Mouse (Mus musculus): ENCODE measurements around the gene Sned1.
"Not testable (repeated sequence)": the region's sequence is repeated elsewhere in the genome, so short reads cannot be mapped to it uniquely, and the experiment has no call there.

The Sned1 gene

DNA sequence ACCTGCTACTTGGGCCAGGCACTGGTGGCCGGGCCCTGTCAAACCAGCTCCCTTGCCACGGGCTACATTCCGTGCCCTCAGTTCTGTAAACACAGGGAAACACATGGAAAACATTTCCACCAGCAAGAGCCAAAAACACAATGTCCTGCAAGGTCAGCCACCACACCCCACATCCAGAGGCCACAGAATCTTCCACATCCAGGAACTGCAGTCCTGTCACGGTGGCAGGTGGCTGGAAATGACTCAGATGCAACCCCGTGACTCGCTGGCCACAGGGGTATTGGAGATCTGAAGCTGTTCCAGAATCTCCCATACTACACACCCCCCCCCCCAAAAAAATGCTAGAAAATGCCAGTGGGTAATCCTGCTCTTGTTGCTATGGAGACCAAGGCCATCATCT lies 6.4 kb upstream of the Sned1 start:
- no peak for DNase-seq (ENCODE audit: low spot score)

DNA sequence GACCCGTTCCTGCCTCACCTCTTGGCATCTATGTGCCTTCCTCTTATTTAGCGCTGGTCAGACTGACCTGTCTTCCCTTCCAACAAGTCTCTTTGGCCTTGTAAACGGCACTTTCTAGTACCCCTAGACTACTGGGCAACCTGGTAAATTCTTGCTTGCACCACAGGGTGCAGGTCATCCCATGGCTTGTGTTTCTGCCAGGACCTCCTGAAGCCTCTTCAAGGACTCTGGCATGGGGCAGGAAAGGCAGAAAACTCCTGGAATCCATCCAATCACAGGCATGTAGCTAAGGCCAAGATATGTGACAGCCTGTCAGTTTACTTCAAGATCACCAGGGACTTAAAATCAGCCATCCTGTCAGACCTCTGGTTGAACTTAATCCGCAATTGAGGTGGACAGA lies 6.0 kb upstream of the Sned1 start:
- DNase-seq (ENCODE audit: low spot score) = no peak

DNA sequence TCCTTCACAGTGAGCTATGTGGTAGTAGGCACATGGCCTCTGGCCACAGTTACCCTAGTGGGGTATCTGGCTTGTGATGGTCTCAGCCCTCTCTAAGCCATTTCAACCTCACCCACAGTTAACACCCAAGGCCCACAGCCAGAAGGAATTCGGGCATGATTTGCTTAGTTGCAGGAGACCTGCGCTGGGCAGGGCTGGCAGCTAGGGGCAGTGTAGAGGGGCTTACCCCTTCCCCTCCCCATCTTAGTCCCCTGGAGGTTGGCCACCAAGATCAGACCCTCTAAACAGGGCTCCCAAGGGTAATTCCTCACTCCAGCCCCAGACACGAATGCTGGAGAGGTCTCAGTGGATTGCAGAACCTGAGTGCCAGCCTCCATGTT lies 894 bp downstream of the Sned1 start:
- no peak for DNase-seq (ENCODE audit: low spot score)

DNA sequence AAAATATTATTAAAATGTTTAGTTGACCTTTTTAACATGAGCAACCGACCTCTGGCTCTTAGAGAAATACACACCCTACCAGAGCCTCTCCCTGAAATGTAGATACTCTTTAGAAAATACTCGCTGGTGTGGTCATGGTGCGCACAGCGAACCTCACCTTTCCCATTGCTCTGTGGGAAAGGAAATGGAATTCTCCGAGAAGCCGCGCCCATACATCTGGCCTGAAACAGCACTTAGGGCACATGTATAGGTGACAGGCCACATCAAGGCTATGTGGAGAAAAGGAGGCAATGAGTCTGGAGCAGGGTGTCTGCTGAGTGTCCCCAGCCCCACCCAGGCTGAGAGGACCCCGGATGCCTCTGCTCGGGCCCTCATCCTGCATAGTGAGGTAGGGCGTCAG lies 2.0 kb downstream of the Sned1 start:
- no peak for DNase-seq (ENCODE audit: low spot score)

DNA sequence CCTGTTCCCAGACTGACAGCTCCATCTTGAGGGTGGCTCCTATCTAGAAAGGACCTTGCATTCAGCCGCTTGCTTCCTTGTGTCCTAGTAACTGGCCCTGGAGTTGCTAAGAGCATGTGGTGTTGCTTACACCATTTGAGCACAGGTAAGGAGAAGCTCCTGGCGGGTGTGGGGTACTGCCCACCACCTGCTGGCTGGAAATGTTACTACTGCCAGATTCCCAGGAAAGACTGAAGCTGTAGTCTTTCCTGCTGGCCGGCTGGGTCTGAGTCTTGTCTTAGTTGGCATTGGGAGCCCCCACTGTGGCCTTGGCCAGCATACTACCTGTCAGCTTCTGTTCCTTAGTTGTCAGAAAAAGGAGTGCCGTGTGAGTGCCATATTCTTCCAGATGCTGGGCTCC lies 2.6 kb downstream of the Sned1 start:
- no peak for DNase-seq (ENCODE audit: low spot score)

DNA sequence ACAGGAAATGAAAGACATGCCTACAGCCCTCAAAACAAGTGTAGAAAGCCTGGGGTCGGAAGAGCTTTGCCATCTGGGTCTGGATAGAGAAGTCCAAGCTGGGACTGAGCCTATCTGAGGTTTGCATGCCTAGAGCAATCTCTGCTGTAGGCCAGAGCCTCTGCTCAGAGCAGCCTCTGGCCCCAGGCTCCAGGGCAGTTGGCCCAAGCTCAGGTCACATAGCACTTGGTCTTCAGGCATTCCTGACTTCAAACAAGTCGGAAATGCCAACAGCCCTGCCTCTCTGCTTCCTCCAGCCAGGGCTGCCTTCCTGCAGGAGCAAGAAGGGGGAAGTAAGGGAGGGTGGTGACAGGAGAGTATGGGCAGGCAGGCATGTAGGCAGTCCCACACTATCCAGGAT lies 10.3 kb downstream of the Sned1 start:
- DNase-seq (ENCODE audit: low spot score) = no peak

DNA sequence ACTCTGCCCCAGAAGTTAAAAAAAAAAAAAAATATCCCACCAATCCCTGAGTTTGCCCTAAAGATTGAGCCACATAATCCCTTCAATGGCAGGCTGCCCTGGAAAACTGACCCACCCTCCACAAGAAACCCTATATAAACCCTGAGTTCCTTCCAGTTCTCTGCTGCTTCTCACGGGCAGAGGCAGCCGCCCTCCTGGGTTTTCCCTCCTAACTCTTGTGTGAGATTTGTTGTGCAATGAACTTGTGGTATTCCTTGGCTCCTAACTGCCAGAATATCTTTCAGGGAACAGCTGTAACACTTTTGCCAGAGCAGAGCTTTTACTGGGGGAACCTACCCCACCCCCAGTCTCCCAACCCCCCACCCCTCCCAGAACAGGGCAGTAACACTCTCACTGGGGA lies 16.9 kb downstream of the Sned1 start:
- DNase-seq (ENCODE audit: low spot score) = no peak

DNA sequence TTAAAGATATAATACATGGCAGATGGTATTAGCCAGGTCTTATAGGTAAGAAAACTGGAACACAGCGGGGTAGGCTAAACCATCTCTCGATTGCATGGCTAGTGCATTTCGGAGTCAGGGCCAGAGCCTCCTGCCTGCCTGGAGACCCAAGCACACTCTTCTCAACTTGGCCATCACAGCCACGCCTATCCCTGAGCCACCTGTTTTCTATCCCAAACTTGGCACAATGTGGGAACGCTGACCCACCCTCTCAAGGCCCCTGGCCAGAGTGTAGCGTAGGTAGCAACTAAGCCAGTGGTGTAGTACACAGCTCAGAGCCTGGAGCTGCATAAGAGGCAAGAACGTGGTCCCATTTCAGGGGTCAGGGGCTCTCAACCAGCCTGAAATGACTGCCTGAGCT lies 20.1 kb downstream of the Sned1 start:
- DNase-seq (ENCODE audit: low spot score) = no peak

DNA sequence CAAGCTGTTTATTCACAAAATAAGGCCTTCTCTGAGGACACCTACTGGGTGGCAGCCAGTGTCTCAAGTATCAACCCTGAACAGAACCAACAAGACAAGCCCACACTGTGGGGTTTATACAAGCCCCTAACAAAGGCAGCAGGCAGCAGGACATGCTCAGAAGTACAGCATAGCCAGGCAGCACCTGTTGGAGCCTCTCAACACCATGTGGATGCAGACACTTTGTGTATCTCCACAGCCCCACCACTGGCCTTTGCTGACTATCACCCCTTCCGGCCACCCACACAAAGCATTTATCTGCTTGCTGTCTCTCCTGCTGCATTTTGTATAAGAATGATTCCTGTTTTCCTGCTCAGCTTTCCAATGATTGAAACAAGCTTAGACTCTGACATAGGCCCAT lies 21.9 kb downstream of the Sned1 start:
- DNase-seq (ENCODE audit: low spot score) = no peak

DNA sequence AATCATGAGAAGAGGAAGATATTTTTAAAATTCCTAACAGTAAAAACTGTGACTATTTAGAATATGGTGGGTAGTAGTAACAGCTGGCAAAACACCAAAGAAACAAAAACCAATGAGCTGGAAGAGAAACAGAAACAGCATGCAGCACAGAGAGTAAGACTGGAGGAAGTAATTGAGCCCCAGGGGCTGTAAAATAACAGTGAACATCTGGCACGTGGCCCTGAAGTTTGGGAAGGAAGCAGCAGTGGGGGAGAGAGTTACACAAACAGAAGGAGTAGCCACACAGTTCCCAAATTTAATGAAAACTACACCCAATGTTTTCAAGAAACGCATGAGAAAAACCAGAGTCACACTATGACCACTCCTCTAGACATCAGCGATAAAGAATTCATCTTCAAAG lies 31.6 kb downstream of the Sned1 start:
- no peak for DNase-seq (ENCODE audit: low spot score)

DNA sequence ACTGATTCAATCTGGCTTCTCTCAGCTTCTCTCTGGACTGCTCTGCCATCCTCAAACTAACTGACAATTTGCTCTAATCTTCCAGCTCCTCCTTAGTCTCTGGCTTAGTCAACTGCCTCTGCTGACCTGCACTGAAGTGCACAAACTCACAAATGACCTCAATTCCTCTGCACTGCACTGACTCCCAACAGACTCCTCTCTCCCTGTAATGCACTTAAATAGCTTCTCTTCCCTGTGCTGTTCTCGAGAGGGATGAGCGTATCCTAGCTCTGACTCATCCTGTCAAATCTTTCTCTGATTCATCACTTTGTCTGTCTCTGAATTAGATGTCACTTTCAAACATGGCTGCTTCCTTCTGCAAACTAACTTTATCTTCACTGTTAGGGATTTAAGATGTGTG lies 32.6 kb downstream of the Sned1 start:
- no peak for DNase-seq (ENCODE audit: low spot score)

DNA sequence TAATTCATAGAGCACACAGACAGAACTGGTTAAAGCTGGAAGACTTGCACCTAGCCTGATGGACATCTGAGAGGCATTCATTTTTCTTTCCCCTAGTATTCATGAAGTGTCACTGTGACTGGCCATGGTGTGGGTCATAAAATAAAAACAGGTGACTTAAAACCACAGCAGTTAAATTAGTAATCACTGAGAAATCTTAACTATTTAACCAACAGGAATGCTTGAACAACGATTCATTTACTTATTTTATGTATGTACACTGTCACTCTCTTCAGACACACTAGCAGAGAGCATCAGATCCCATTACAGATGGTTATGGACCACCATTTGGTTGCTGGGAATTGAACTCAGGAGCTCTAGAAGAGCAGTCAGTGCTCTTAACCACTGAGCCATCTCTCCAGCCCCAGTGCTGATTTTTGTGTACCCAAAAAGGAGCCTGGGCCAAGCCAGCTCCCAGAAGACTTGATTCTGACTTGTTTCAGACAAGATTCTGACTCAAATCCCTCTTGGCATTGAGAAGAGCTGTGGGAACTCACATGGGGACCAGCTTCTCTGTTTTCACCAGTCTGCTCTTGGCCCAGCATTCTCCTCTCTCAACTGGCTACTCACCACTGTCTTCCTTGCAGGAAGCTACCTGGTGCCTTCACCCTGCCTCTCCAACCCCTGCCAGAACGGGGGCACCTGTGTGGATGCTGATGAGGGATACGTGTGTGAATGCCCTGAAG lies 35.0 kb downstream of the Sned1 start:
- DNase-seq (ENCODE audit: low spot score) = no peak

DNA sequence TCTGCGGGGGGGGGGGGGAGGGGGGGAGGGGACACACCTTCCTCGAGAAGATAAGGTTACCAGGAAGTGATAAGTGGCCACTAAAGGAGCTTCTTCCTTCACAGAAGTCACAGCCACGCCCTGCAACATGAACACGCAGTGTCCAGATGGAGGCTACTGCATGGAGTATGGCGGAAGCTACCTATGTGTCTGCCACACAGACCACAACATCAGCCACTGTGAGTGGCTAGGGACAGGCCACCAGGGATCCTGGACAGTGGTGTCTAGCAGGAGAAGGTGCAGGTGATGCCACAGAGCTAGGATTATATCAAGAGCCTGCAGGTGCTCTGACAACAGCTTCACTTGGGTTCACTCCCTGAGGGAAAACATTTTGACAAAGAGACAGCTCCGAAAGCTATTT lies 36.1 kb downstream of the Sned1 start:
- DNase-seq (ENCODE audit: low spot score) = no peak

DNA sequence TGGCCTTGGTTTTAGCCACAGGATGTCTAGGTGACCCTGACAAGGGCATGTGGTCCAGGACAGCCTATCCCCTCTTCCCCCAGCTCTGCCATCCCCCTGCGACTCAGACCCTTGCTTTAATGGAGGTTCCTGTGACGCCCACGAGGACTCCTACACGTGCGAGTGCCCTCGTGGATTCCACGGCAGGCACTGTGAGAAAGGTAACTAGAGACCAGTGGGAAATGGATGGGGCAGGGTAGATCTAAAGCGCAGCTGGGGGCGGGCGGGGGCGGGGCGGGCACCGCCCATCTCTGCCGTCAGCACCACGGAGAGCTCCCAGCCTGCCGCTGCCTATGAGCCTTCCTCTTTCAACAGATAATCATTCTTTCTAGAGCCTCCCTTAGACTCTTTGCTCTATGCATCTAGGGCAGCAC lies 36.8 kb downstream of the Sned1 start:
- peak; percentile 26 for DNase-seq (ENCODE audit: low spot score)

DNA sequence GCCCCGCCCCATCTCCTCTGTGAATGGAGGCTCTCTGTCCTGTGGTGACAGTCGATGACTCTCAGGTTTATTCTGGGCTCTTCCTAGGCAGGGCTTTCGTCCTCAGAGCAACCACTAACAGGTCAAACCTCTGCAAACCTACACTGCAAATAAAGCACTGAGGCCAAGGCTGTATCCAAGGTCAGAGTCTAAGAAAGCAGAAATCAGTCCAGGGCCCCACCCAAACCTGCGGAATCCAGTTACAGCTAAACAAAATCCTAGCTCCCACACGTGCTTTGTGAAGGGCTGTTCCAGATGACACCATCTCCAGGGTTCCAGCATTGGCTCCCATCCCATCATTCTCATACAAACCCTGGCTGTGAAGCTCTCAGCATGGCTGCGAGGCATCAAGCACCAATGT lies 39.9 kb downstream of the Sned1 start:
- DNase-seq (ENCODE audit: low spot score) = no peak

DNA sequence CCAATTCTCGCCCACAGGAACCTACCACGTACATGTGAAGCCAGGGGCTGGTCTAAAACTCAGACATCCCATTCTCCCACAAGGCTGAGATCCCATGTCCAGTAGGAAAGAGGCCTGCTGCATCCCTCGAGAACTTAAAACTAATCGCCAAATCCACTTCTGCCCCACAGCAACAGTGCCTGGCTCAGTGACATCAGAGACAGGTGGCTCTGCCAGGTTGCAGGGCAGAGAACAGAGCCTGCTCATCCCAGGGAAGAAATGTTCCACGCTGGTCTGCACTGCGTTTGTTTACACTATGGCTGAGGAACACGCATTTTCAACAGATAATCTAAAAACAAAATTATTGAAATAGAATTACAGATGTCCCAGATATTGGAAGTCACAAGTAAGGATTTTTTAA lies 41.4 kb downstream of the Sned1 start:
- DNase-seq (ENCODE audit: low spot score) = no peak

DNA sequence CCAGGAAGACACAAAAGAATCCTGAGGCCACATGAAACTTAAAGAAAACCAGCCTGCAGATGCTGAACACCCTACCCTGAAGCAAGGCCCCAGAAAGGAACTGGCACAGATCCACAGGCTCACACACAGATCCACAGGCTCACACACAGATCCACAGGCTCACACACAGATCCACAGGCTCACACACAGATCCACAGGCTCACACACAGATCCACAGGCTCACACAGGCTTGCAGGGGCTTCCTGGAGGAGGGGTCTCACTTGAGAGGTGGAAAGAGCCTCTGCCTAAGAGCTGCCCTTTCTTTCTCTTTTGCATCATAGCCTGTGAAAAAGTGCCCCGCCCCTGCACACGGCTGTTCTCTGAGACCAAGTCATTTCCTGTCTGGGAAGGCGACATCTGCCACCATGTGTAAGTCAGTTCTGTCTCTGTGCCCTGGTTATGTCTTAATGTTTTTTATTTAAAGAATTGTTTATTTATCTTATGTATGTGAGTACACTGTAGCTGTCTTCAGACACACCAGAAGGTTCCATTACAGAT lies 54.1 kb downstream of the Sned1 start:
- no peak for DNase-seq (ENCODE audit: low spot score)

DNA sequence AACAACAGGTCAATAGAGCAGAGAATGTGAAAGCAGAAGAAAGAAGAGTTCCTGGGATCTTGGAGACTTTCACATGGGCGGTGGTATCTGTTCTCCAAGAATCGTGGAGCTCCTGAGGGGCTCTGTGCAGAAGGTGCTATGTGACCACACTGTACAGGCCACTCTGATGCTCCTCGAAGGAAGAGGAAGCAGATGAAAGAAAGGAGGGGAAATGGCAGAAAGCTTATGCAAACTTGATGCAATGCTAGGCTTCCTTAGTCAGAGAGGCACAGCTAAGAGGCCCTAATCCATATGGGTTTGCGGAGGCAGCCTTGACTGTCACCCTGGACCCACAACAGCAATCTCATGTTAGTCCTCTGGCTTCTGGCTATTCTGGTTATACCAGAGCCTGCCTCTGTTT lies 55.3 kb downstream of the Sned1 start:
- no peak for DNase-seq (ENCODE audit: low spot score)

DNA sequence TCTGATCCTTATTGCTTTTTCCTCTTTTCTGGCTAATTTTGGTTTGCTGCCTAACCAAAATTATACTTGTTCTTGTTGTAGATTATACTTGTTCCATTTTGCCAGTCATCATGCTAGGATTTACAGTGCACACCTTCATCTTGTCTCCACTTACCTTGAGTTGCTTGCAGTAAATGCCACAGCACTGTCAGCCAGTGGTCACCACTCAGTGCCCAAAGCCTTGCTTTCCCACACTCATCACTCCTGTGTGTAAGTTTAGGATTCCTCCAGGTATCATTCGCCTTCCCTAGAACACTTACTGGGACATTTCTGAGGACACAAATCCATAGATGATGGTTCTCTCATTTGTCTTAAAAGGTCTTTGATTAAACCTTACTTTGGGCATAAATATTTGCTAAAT lies 56.0 kb downstream of the Sned1 start:
- DNase-seq (ENCODE audit: low spot score) = no peak

DNA sequence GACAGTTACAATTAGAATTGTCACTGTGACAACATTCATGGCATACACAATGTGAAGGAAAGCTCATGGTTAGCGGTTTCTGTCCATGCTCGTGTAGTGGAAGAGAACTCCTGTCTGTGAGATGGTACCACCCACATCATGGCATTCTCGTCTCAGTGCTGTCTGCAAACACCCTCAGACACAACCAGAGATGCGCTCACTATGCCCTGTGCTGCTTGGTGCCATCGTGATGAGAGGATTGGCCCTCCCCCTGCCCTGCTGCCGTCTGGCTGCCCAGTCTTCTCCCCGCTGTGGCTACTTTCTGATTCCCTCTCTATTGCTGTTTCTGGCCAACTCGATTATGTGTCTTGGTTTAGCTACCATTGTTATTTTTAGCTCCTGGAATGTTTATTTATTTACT lies 56.4 kb downstream of the Sned1 start:
- no peak for DNase-seq (ENCODE audit: low spot score)

DNA sequence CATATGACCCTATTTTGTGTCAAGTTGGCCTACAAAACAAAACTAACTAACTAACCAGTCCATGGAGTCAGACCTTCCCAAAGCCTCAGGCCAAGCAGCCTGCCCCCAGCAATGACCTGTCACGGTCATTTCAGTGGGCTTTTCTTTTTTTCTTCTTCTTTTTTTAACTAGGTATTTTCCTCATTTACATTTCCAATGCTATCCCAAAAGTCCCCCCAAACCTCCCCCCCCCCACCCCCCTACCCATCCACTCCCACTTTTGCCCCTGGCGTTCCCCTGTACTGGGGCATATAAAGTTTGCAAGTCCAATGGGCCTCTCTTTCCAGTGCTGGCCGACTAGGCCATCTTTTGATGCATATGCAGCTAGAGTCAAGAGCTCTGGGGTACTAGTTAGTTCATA lies 58.9 kb downstream of the Sned1 start:
- DNase-seq (ENCODE audit: low spot score) = not testable (repeated sequence)

DNA sequence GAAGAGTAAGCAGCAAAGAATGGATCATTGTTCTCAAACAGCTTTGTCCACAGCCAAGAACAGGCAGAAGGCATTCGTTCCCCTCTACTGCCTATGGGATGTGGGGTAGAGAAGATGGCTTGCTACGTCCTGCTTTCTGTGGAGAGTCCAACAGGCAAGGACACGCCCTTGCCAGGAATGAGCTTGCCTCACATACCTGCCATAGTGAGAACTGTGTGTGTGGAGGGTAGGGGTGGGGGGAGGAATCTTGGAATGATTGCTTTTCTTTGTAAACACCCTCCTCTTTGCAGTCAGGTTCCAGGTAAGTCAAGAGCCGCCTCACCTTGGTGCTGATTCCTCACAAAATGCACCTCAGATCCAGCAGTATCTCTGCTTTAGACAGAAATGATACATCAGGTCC lies 64.2 kb downstream of the Sned1 start:
- no peak for DNase-seq (ENCODE audit: low spot score)

DNA sequence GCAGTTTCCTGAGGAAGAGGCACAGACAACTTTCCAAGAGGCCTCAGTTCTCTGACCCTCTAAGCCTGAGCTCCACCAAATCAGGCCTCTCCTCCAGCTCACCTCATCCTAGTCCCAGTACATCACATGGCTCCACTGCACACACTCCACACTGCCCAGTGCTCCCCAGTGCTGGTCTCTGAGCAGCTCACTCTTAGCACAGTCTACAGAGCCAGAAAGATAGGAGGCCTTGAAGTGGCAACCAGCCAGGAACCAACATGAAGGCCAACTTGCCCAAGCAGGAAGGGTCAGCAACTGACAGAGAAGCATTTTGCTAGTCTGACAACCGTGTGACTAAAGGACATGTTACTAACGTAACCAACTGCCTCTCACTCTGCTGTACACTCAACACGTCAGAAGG lies 64.9 kb downstream of the Sned1 start:
- DNase-seq (ENCODE audit: low spot score) = no peak

DNA sequence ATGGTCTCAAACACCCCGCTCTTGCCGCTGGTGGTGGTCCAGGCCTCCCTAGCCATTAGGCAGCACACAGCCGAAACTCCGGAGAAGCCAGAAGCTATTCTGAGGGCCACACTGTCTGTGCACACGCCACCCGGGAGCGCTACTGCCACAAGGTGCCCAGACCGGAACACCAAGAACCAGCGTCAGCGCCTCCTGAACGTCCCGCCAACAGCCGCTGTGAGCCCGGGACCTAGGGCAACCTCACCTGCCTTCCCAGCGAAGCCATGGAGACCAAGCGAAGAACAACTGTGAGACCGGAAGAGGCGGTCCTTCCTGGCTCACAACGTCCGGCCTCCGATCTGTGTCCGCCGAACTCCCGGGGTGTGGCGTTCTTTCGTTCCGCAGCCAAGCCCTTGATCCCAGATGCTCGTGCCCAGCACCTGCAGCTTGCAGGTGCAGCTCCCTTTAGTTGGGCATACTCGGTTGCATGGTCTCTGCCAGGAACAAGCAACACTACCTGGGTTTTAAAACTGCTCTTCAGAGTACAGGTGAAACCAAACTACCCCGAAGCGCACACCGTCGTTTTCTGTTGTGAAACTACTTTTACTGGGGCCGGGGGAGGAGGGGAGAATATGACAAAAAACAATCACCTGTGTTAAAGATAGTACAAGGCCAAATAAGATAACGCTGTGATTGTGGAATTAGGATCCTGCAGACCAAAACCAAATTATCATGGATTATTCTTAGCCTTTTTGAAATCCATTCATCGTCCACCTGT lies 70.1 kb downstream of the Sned1 start, which contains the start of gene Mterf4:
TSS of gene Mterf4 (minus strand) at position 335 of the 757 bp plus-strand sequence.
- DNase-seq (ENCODE audit: low spot score) = peak; percentile 67
